Mouse (Mus musculus): ENCODE measurements around the gene Gm20812. TPM values are rescaled to one million over a fixed set of nuclear protein-coding genes. Genes with fewer than 3 reads are reported as not detected.
"Not testable (repeated sequence)": the region's sequence is repeated elsewhere in the genome, so short reads cannot be mapped to it uniquely, and the experiment has no call there.

Gene Gm20812
- total RNA-seq (2017): not detected in 2 replicates

- not testable (repeated sequence) for ATAC-seq (ENCODE audit: extremely low read depth, insufficient number of reproducible peaks, low FRiP score, poor library complexity, severe bottlenecking)
Observed at GRCm38 (mm10) chrY:12381681-12382080, at the start of gene Gm20812. TSS of gene Gm20812 (plus strand) at chrY:12381981.

Other genes starting within 250 kb of the Gm20812 start
- not detected in 2 replicates for gene Gm29554, start 108.0 kb upstream of the Gm20812 start, total RNA-seq (2017)

All from neutrophil, adult 5-6 weeks (primary cell).